Comparison of ENCODE assay signal across 8 mouse cellular contexts in the genomic region with DNA sequence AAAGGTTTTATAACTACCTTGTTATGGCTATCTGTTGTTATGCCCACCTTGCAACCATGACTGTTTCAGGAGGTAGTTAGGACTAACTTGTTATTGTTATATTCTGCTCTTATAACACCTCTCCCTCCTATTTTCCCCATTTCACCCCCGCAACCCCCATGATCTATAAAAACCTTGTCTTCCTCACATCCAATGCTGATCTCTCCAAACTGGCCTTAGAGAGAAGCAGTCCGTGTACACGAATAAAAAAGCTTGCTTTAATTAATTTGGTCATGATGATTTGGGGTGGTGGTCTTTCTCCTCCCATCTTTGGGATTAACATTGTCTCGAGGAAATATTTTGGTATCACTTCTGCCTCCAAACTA. TPM values are rescaled to one million over a fixed set of nuclear protein-coding genes. Genes with fewer than 3 reads are reported as not detected.
A peak's percentile ranks its signal among the peaks of the same experiment; 100 is the strongest.
DNase-seq lines count a peak whose midpoint lies in the region; ATAC-seq and TF ChIP-seq lines count a peak whose summit lies in the region.

No protein-coding gene starts in this region.

- no peak overlapping the region for H3K27ac ChIP-seq in neural tube, embryonic 11.5 days (ENCODE audit: low read depth, low read length)
- no peak overlapping the region; the same call in 1 of the 2 replicates for H3K27ac ChIP-seq in limb, embryonic 14.5 days (replicated peaks; ENCODE audit: low read depth, low read length)
- H3K27ac ChIP-seq in stomach, embryonic 16.5 days (ENCODE audit: low read length), result peak overlapping the region; percentile 62; the same call in 1 of the 2 replicates

- peak overlapping the region; percentile 68 for H3K4me2 ChIP-seq in neural tube, embryonic 11.5 days (ENCODE audit: low read depth)
- peak overlapping the region; percentile 84 for H3K4me2 ChIP-seq in limb, embryonic 14.5 days (replicated peaks; ENCODE audit: low read depth, low read length, severe bottlenecking)
- peak overlapping the region; percentile 88 for H3K4me2 ChIP-seq in stomach, embryonic 16.5 days (ENCODE audit: low read depth, low read length)

- peaks cover 18% of the 10 kb centered on the region for H3K4me1 ChIP-seq in erythroblast, embryonic 14.5 days (ENCODE audit: control insufficient read depth)
- H3K4me1 ChIP-seq in neural tube, embryonic 11.5 days (ENCODE audit: control insufficient read depth, insufficient read depth, low read length), result peaks cover 2% of the 10 kb centered on the region; the same call in 1 of the 2 replicates
- H3K4me1 ChIP-seq in limb, embryonic 14.5 days (ENCODE audit: control insufficient read depth, insufficient read depth, low read length), result peaks cover 7% of the 10 kb centered on the region
- H3K4me1 ChIP-seq in stomach, embryonic 16.5 days (ENCODE audit: control insufficient read depth, insufficient read depth, low read length), result peaks cover 5% of the 10 kb centered on the region; the same call in 1 of the 2 replicates

- no peak for TF ChIP-seq POLR2A in limb, embryonic 14.5 days (IDR thresholded peaks at IDR 0.05; ENCODE audit: borderline replicate concordance, extremely low read depth, insufficient read depth, insufficient read length)

- H3K9ac ChIP-seq in neural tube, embryonic 11.5 days (ENCODE audit: low read length), result peak overlapping the region; percentile 55
- peak overlapping the region; percentile 62 for H3K9ac ChIP-seq in limb, embryonic 14.5 days (ENCODE audit: low read depth, low read length, severe bottlenecking)
- peak overlapping the region; percentile 78 for H3K9ac ChIP-seq in stomach, embryonic 16.5 days (ENCODE audit: low read length)

- peak overlapping the region; percentile 69 for H3K4me3 ChIP-seq in erythroblast, embryonic 14.5 days (replicated peaks)
- H3K4me3 ChIP-seq in neural tube, embryonic 11.5 days (ENCODE audit: low read depth, low read length), result peak overlapping the region; percentile 43
- peak overlapping the region; percentile 48 for H3K4me3 ChIP-seq in limb, embryonic 14.5 days (replicated peaks; ENCODE audit: low read length)
- H3K4me3 ChIP-seq in stomach, embryonic 16.5 days (replicated peaks; ENCODE audit: low read length), result peak overlapping the region; percentile 81

- 5% methylated on average over 4 of the region's 4 CpGs for WGBS in neural tube, embryonic 11.5 days
- 2% methylated on average over 4 of the region's 4 CpGs for WGBS in limb, embryonic 14.5 days
- WGBS in stomach, embryonic 16.5 days, result under 1% methylated on average over 4 of the region's 4 CpGs

- H3K27me3 ChIP-seq in erythroblast, embryonic 14.5 days (ENCODE audit: control insufficient read depth), result no peaks in the 10 kb centered on the region; the same call in 1 of the 2 replicates
- H3K27me3 ChIP-seq in neural tube, embryonic 11.5 days (ENCODE audit: control insufficient read depth, insufficient read depth, low read length), result no peaks in the 10 kb centered on the region
- no peaks in the 10 kb centered on the region for H3K27me3 ChIP-seq in limb, embryonic 14.5 days (ENCODE audit: control insufficient read depth, insufficient read depth, low read length)
- H3K27me3 ChIP-seq in stomach, embryonic 16.5 days (ENCODE audit: control insufficient read depth, insufficient read depth, low read length), result no peaks in the 10 kb centered on the region

- no peak for DNase-seq in neural tube, embryonic 11.5 days (ENCODE audit: low spot score)
- no peak for DNase-seq in neural tube, embryonic 10.5 days (ENCODE audit: extremely low spot score, low spot score)
- no peak for DNase-seq in limb, embryonic 14.5 days (ENCODE audit: low spot score)
- no peak for DNase-seq in left cerebral cortex, postnatal 10 days (ENCODE audit: extremely low spot score in 1 of 2, low spot score in 2 of 2)
- DNase-seq in urinary bladder, postnatal 4 days (ENCODE audit: low spot score in 2 of 2), result no peak

- no peaks in the 10 kb centered on the region for H3K9me3 ChIP-seq in erythroblast, embryonic 14.5 days (ENCODE audit: control insufficient read depth, low read length)
- H3K9me3 ChIP-seq in neural tube, embryonic 11.5 days (ENCODE audit: control insufficient read depth, low read length), result no peaks in the 10 kb centered on the region
- H3K9me3 ChIP-seq in limb, embryonic 14.5 days (ENCODE audit: control insufficient read depth, low read length), result no peaks in the 10 kb centered on the region
- H3K9me3 ChIP-seq in stomach, embryonic 16.5 days (replicated peaks; ENCODE audit: control insufficient read depth, low read length), result no peaks in the 10 kb centered on the region

- intact Hi-C loops in left cerebral cortex, postnatal 10 days (cut with DNase I), result no loop called here

- no peaks in the 10 kb centered on the region for H3K36me3 ChIP-seq in erythroblast, embryonic 14.5 days (ENCODE audit: control insufficient read depth)
- H3K36me3 ChIP-seq in neural tube, embryonic 11.5 days (ENCODE audit: control insufficient read depth, insufficient read depth, low read length), result no peaks in the 10 kb centered on the region
- H3K36me3 ChIP-seq in limb, embryonic 14.5 days (ENCODE audit: control insufficient read depth, insufficient read depth, low read length), result peaks cover 5% of the 10 kb centered on the region; the same call in 1 of the 2 replicates
- H3K36me3 ChIP-seq in stomach, embryonic 16.5 days (ENCODE audit: control insufficient read depth, insufficient read depth, low read length), result no peaks in the 10 kb centered on the region

- ATAC-seq in erythroblast, adult 5-6 weeks (replicated peaks; ENCODE audit: low FRiP score, poor library complexity, severe bottlenecking), result no peak
- no peak for ATAC-seq in neural tube, embryonic 11.5 days (ENCODE audit: insufficient read depth, low FRiP score, low TSS enrichment)
- no peak for ATAC-seq in limb, embryonic 14.5 days (ENCODE audit: low FRiP score, low read depth)
- no peak for ATAC-seq in stomach, embryonic 16.5 days (ENCODE audit: insufficient read depth, low FRiP score)

RNA-seq across cellular contexts. Expression of a gene that starts 0.5 kb away (rescaled TPM):
- not detected in 2 replicates for polyA plus RNA-seq in erythroblast, embryonic 14.5 days (2012)
- 0.21 TPM in 1 of 2 replicates, not detected in the other for total RNA-seq in erythroblast, adult 5-6 weeks (2015; ENCODE audit: low replicate concordance)
- total RNA-seq in erythroblast, adult 5-6 weeks (2017; ENCODE audit: low replicate concordance), result 0.70 TPM in 1 of 2 replicates, not detected in the other
- 9.9 and 11.8 TPM in 2 replicates for polyA plus RNA-seq in neural tube, embryonic 11.5 days (2014; fragmentation: Nextera tagmentation; extraction: Ambion mirVana)
- polyA plus RNA-seq in limb, embryonic 14.5 days (2012; rRNA removed), result 7.0 and 7.1 TPM in 2 replicates
- 4.3 and 5.2 TPM in 2 replicates for polyA plus RNA-seq in limb, embryonic 14.5 days (2014; fragmentation: Nextera tagmentation; extraction: Ambion mirVana)
- 4.6 and 5.6 TPM in 2 replicates for polyA plus RNA-seq in stomach, embryonic 16.5 days (2015; fragmentation: Nextera tagmentation; extraction: Ambion mirVana)
- 1 to 10 TPM; 8.7 to 9.2 TPM for total RNA-seq in left cerebral cortex, postnatal 10 days (2021)

RNA-seq across cellular contexts. Expression of a gene that starts 26.3 kb away (rescaled TPM):
- 2.4 and 3.3 TPM in 2 replicates for polyA plus RNA-seq in erythroblast, embryonic 14.5 days (2012)
- total RNA-seq in erythroblast, adult 5-6 weeks (2015; ENCODE audit: low replicate concordance), result 266 and 278 TPM in 2 replicates
- total RNA-seq in erythroblast, adult 5-6 weeks (2017; ENCODE audit: low replicate concordance), result 348 and 360 TPM in 2 replicates
- polyA plus RNA-seq in neural tube, embryonic 11.5 days (2014; fragmentation: Nextera tagmentation; extraction: Ambion mirVana), result 1.4 and 1.7 TPM in 2 replicates
- 4.3 and 4.5 TPM in 2 replicates for polyA plus RNA-seq in limb, embryonic 14.5 days (2012; rRNA removed)
- 3.5 and 4.3 TPM in 2 replicates for polyA plus RNA-seq in limb, embryonic 14.5 days (2014; fragmentation: Nextera tagmentation; extraction: Ambion mirVana)
- polyA plus RNA-seq in stomach, embryonic 16.5 days (2015; fragmentation: Nextera tagmentation; extraction: Ambion mirVana), result 10.0 and 12.3 TPM in 2 replicates
- total RNA-seq in left cerebral cortex, postnatal 10 days (2021), result 1 to 10 TPM; 2.9 TPM

RNA-seq across cellular contexts. Expression of a gene that starts 53.0 kb away (rescaled TPM):
- polyA plus RNA-seq in erythroblast, embryonic 14.5 days (2012), result 0.46 and 0.65 TPM in 2 replicates
- total RNA-seq in erythroblast, adult 5-6 weeks (2015; ENCODE audit: low replicate concordance), result 52.9 and 70.3 TPM in 2 replicates
- total RNA-seq in erythroblast, adult 5-6 weeks (2017; ENCODE audit: low replicate concordance), result 52.4 and 57.0 TPM in 2 replicates
- polyA plus RNA-seq in neural tube, embryonic 11.5 days (2014; fragmentation: Nextera tagmentation; extraction: Ambion mirVana), result 20.0 TPM in 2 replicates
- polyA plus RNA-seq in limb, embryonic 14.5 days (2012; rRNA removed), result 21.5 and 24.3 TPM in 2 replicates
- 15.6 and 20.4 TPM in 2 replicates for polyA plus RNA-seq in limb, embryonic 14.5 days (2014; fragmentation: Nextera tagmentation; extraction: Ambion mirVana)
- polyA plus RNA-seq in stomach, embryonic 16.5 days (2015; fragmentation: Nextera tagmentation; extraction: Ambion mirVana), result 8.5 and 13.0 TPM in 2 replicates
- 10 to 100 TPM; 40.0 to 42.2 TPM for total RNA-seq in left cerebral cortex, postnatal 10 days (2021)
